Mouse (Mus musculus): ENCODE measurements around the gene Prss38.

DNA sequence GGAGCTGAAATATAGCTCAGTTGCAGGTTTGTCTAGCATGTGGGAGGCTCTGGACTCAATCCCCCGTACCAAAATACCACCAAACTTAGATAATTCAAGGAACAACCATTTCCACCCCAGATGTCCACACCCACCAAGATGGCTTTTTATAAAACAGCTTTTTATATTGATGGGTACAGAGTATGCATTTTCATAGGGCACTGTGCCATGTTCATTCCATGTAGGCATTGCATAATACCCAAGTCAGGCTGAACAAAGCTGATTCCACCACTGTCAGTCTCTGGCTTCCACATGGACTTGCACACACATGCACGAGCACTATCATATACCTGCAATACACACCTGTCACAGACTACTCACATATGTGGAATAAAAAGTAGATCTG lies 36.7 kb downstream of the Prss38 start:
- TF ChIP-seq POLR2A (IDR thresholded peaks at IDR 0.05; ENCODE audit: extremely low read depth, insufficient read depth, low read length), result no peak
- TF ChIP-seq CTCF (IDR thresholded peaks at IDR 0.05; ENCODE audit: low read depth, low read length), result no peak

Measured in liver, adult 2 months (tissue).